Mouse (Mus musculus) heart, postnatal 0 days (tissue): ENCODE data around the gene Fam57a.

Experiments used
- CTCF ChIP-seq: IDR thresholded peaks from 2 replicates; pipeline ENCODE4 v1.5.1; 2016; ENCODE audit warnings: antibody characterized with exemption, control low read depth, low read depth
- EP300 ChIP-seq: IDR thresholded peaks from 2 replicates; pipeline ENCODE4 v1.6.1; 2016; ENCODE audit warnings: antibody characterized with exemption, low read depth

GRCm38 (mm10) chr11:76215011-76215410, 35.5 kb downstream of the Fam57a start:
- TF ChIP-seq EP300 (no peak), CTCF (no peak)
